Mouse (Mus musculus) lung, adult 2 months (tissue): Measurements from ENCODE around the gene Ankrd33b.

Experiments used
- CTCF ChIP-seq: fragments of 200-500 bp; IDR thresholded peaks from 2 replicates; pipeline ENCODE4 v1.5.1; 2011; ENCODE audit warnings: mild to moderate bottlenecking, low read length, control low read depth; ENCODE audit not compliant: insufficient read depth
- POLR2A ChIP-seq: fragments of 200-500 bp; IDR thresholded peaks from 2 replicates; pipeline ENCODE4 v1.6.1; 2011; ENCODE audit warnings: low read depth, mild to moderate bottlenecking, control low read depth, low read length, borderline replicate concordance; ENCODE audit errors: extremely low read depth

GRCm38 (mm10) chr15:31278090-31278489 is 89.4 kb downstream of the Ankrd33b start:
- no peak for TF ChIP-seq CTCF
- TF ChIP-seq POLR2A = no peak
